Mouse (Mus musculus) gastrocnemius, postnatal 10 days (tissue): Measurements from ENCODE around the gene Ubp1. TPM values are rescaled to one million over a fixed set of nuclear protein-coding genes. Genes with fewer than 3 reads are reported as not detected.

Experiments used
- DNase-seq: peaks from one replicate; pipeline ENCODE4 v3.0.0; 2021; ENCODE audit warnings: mixed read lengths
- total RNA-seq, 2 experiments: library from RNA; stranded (reverse); gene quantifications; 2 replicates each; pipeline ENCODE4 v1.2.3; 2021

The Ubp1 gene
- total RNA-seq, 2 experiments from 2014 or later, result 21.5 to 33.6 TPM

DNA sequence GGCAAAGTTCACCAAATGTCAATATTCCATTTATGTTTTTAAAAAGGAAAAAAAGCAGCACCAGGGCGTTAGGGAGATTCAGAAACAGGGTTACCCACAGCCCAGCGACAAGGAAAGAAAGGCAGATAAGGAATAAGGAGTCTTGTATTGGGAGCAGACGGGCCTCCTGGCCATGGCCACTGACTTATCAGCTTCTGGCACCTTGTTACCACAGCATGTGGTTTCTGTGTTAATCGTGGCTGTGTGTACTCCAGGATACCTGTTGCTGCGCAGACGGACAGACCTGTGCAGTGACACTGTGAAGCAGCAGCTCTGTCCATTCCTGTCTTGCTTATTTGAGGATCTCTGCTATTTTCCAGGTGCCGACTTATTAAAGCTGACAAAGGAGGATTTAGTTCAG, 38.2 kb downstream of the Ubp1 start:
- DNase-seq, result no peak

- no peak for DNase-seq
Observed at GRCm38 (mm10) chr9:113969399-113969798, 38.7 kb downstream of the Ubp1 start.

- DNase-seq, result no peak
Observed at GRCm38 (mm10) chr9:113970041-113970440, 39.3 kb downstream of the Ubp1 start.

- DNase-seq, result no peak
Observed at GRCm38 (mm10) chr9:113971615-113972014, 40.9 kb downstream of the Ubp1 start.

DNA sequence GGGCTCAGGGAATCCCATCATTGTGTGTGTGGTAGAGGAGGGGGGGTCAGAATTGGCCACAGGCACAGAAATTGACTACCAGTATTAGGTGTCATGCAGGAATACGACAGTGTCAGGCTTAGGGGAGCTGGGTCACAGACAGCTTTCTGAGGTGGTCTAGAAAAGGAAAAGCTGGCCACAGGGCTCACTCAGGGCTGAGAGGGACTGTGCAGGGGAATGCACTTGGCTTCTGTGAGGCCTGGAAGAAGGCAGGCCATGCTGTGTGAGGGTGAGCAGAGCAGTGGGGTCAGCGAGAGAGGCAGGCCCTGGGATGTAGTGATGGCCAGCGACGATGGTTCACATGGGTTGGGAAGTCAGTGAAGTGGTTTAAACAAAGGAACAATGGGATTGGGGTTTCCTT, 43.1 kb downstream of the Ubp1 start:
- no peak for DNase-seq

GRCm38 (mm10) chr9:113974945-113975344, 44.2 kb downstream of the Ubp1 start:
- no peak for DNase-seq

DNA sequence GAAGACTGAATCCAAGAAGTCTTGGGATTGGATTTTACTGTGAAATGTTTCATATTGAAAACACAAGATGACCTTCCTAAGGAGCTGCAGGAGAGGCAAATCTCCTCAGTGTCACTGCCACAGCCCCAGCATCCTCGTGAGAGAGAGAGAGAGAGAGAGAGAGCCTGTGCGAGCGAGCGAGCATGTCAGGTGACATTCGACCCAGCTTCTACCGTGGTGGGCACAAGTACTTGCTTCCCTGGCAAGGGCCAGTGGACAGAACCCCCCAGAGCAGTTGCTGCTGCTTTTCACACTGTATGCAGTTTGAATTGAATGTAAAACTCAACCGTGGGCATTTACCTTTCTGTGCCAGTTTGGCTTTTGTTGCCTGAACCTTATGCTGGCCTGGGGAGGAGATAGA, 44.7 kb downstream of the Ubp1 start:
- no peak for DNase-seq

DNA sequence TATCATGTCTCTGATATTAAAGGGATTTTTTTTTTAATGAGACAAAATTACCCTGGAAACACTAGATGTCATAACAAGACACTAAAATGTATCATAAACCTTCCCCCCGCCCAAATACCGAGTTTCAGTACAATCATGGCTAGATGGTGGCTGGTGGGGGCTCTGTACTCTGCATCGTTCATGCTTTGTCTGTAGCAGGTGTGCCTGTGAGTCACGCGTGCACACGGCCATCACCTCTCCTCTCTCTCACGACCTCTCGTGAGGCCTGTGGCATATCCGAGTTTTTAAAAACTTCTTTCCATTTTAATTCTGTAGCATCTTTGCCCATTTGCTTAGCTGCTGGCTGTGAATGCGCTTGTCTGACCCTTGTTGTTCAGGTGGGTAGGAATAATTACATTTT, 45.5 kb downstream of the Ubp1 start:
- DNase-seq, result no peak

DNA sequence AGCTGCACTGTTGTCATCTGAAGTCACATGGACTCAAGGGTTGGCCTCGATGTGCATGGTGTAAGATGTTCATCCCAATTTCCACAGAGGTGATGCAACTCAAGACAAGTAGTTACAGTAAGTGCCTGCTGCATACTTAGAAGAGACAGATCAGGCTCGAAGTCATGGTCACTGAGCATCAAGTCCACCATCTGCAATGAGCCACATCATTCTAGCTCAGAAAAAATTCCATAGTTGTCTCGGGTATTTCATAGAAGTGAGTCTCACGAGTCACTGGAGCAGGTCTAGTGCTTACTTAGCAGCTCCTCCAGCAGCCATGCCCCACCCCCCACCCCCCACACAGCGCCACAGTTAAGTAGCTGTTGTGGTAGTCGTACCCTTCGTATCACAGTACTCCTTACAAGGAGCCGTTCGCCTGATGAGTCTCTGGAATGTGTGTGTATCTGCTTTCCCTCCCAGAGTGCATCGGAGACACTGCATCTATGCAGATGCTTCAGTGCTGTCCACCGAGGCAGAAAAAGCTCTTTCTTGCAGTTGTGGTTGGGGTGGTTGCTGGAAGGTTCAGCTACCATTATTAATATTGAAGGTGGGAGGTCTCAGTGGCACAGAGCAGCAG, 46.6 kb downstream of the Ubp1 start:
- DNase-seq, result no peak

DNA sequence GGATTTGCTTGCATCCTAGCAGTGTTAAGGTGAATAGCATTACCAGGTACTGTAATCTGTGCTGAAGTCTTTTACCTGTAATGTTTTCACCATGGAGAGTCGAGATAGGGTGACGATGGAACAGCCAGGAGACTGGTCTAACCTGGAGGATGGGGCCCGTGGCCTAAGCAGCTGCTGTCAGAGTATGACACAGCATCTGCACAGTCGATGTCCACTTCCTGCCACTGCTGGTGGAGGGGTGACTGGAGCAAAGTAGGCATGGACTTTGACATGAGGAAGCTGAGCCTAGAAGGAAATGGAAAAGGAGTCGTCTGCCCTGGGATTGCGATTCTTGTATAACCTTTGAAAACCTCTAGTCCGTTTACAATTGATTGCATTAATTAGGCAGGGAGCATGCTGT, 47.9 kb downstream of the Ubp1 start:
- no peak for DNase-seq

GRCm38 (mm10) chr9:113979356-113979755, 48.6 kb downstream of the Ubp1 start:
- peak; percentile 40 for DNase-seq

- DNase-seq, result peak; percentile 32
Observed at GRCm38 (mm10) chr9:113981099-113981880, 50.6 kb downstream of the Ubp1 start.

- no peak for DNase-seq
Observed at GRCm38 (mm10) chr9:113982451-113982850, 51.7 kb downstream of the Ubp1 start.

GRCm38 (mm10) chr9:113982883-113983670, 52.3 kb downstream of the Ubp1 start:
- DNase-seq, result no peak

DNA sequence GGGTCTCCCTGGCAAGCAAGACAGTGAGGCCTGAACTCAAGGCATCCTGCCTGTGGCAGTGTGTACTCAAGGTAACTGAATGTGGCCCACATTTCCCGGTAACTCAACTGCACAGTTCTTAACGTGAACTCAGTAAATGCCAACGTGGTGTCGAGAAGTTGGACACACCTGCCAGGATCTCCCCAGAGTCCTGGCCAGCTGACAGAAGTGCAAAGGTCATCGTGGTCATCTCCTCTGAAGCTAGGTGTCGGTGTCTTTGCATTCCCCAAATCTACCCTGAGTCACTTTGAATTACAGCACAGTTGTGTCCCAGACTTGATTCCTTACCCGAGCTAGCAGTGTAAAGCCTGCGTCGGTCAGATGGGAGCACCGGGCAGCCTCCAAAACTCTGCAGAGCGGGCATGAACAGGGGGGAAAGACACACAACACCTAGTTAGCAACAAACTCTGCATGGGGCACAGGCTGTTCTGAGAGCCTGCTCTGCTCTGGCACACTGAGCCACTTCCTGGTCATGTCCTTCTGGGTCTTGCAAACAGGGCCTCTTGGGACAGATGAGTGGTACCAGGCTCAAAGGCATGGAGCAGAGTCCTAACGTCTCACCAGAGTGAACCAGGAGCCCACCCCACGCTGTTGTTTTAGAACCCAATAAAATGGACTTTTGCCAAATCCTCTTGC, 54.3 kb downstream of the Ubp1 start:
- DNase-seq, result no peak

- peak; percentile 86 for DNase-seq
Observed at GRCm38 (mm10) chr9:113990547-113991248, 60.0 kb downstream of the Ubp1 start.

DNA sequence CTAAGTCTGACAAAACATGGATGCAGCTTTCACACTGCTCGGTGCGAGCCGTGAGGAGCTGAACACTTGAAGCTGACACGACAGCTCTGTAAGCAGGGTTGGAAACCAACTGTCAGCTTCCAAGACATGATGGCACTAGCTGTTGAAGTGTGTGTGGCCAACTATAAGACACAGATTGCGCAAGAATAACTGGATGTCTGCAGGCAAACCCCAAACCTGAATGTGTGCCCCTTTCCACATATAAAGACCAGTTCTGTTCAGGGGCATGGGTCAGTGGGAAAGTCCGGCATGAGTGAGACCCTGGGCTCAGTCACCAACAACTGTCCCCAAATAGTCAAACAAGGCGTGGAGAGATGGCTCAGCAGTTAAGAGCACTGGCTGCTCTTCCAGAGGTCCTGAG, 62.1 kb downstream of the Ubp1 start:
- no peak for DNase-seq

- no peak for DNase-seq
Observed at GRCm38 (mm10) chr9:113998311-113998710, 67.6 kb downstream of the Ubp1 start.

DNA sequence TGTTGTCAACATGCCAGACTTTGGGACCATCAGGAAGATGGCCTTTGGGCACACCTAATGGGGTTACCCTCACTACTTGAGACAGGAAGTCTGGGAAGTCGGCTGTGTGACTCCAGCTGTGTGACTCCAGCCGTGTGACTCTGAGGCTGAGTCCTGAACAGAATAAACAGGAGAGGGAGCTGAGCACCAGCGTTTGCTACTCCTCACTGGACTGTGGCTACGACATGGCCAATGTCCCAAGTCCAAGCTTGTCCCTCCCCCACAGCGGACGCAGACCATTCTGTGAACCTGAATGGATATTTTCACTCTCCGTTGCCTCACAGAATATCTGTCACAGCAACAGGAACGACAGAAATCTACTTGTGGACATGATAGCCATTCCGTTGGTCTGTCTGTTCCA, 76.1 kb downstream of the Ubp1 start:
- no peak for DNase-seq

DNA sequence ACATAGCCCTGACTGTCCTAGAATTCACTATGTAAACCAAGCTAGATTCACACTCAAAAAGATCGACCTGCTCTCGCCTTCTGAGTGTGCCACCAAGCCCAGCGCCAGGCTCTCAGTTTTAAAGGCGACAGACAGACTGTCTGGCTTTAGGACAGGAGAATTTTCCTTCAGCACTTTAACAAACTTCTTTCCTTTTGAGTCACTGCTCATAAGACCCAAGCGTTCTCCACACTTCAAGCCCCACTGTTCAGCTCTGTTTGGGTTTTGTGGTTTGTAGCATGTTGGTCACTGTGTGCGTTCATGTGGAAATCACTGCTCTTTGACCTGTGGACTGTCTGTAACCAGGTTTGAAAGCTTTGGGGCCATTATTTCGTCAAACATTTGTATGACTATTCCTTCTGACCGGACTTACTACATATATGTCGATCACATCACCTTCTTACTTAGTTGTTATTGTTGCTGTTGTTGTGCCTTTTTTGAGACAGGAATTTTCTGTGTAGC, 77.2 kb downstream of the Ubp1 start:
- no peak for DNase-seq

- no peak for DNase-seq
Observed at GRCm38 (mm10) chr9:114009526-114009925, 78.8 kb downstream of the Ubp1 start.

DNA sequence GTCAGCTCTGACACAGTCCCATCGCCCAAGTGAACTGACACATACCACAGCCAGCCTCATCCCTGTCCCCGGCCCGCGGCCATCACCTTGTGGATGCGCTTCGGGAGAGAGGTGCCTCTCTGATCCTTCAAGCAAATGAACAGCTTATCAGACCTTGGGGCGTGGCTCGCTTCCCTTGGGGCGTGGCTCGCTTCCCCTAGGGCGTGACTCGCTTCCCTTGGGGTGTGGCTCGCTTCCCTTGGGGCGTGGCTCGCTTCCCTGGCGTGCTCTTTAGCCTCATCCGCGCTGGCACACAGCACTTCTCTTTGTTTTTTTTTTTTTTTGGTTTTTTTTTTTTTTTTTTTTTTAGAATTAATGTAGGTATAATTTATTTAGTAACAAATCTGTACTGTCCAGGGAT, 80.5 kb downstream of the Ubp1 start:
- no peak for DNase-seq
